Mouse (Mus musculus) kidney, postnatal 10 days (tissue): Measurements from ENCODE around the gene Tor3a.
A peak's percentile ranks its signal among the peaks of the same experiment; 100 is the strongest.

Experiments used
- DNase-seq: peaks from one replicate; pipeline ENCODE4 v3.0.0; 2021; ENCODE audit warnings: mixed read lengths

The Tor3a gene

GRCm38 (mm10) chr1:156674195-156675000, at the start of gene Tor3a:
Tor3a (minus strand) TSS chr1:156674356.
- peak; percentile 89 for DNase-seq

- DNase-seq, result no peak
These were observed 47.9 kb upstream of the Tor3a start for GRCm38 (mm10) chr1:156722089-156722488.

- DNase-seq, result no peak
These were observed 45.9 kb upstream of the Tor3a start for GRCm38 (mm10) chr1:156720046-156720445.

- DNase-seq, result peak; percentile 98
These were observed 45.0 kb upstream of the Tor3a start, which contains the start of gene Fam20b for GRCm38 (mm10) chr1:156718950-156719805. Fam20b (minus strand) TSS chr1:156719086.

GRCm38 (mm10) chr1:156718286-156718949, 44.3 kb upstream of the Tor3a start:
- peak; percentile 67 for DNase-seq

GRCm38 (mm10) chr1:156717751-156718285, 43.7 kb upstream of the Tor3a start:
- DNase-seq, result peak; percentile 23

GRCm38 (mm10) chr1:156716681-156717080, 42.5 kb upstream of the Tor3a start:
- DNase-seq, result no peak

- DNase-seq, result no peak
These were observed 36.4 kb upstream of the Tor3a start for GRCm38 (mm10) chr1:156710472-156711098.

- no peak for DNase-seq
These were observed 34.5 kb upstream of the Tor3a start for GRCm38 (mm10) chr1:156708672-156709071.

- DNase-seq, result no peak
These were observed 31.6 kb upstream of the Tor3a start for GRCm38 (mm10) chr1:156705696-156706285.

GRCm38 (mm10) chr1:156703444-156703843, 29.3 kb upstream of the Tor3a start:
- no peak for DNase-seq

GRCm38 (mm10) chr1:156702151-156702550, 28.0 kb upstream of the Tor3a start:
- no peak for DNase-seq

GRCm38 (mm10) chr1:156686025-156686661, 12.0 kb upstream of the Tor3a start:
- DNase-seq, result no peak

- no peak for DNase-seq
These were observed 5.4 kb upstream of the Tor3a start for GRCm38 (mm10) chr1:156679599-156679998.

GRCm38 (mm10) chr1:156677230-156677629, 3.1 kb upstream of the Tor3a start:
- no peak for DNase-seq

- DNase-seq, result no peak
These were observed 2.4 kb upstream of the Tor3a start for GRCm38 (mm10) chr1:156676596-156676995.

- peak; percentile 70 for DNase-seq
These were observed 2.0 kb upstream of the Tor3a start for GRCm38 (mm10) chr1:156676171-156676570.

- DNase-seq, result peak; percentile 58
These were observed 521 bp downstream of the Tor3a start for GRCm38 (mm10) chr1:156673476-156674194.

GRCm38 (mm10) chr1:156672720-156673475, 1.3 kb downstream of the Tor3a start:
- peak; percentile 30 for DNase-seq

- DNase-seq, result no peak
These were observed 2.2 kb downstream of the Tor3a start for GRCm38 (mm10) chr1:156671921-156672320.
